Comparison of ENCODE assay signal across 17 mouse cellular contexts in the genomic region with DNA sequence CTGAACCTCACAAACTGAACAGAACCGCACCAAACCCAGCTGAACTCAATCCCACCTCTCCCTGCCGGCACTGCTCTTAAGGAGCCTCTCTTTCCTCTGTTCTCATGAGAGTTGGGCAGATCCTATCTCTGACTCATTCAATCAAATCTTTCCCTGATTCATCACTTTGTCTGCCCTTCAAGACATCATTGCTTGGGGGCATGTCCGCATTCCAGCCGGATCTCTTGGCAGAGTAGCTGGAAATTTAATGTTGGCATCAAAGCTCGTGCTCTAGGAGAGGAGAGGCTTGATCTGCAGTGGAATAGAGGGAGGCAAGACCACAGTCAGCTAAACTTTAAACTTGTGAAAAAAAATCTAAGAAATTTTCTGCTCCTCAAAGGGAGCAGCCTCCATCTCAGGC.
"Had no signal": no experiment of that assay in that cellular context is flagged by ENCODE, and none has a peak within 500 bp of the region (broad histone marks: within the 10 kb centered on the region; RNA-seq: fewer than 3 reads in every experiment).

No protein-coding gene starts in this region.

- ATAC-seq: forebrain, embryonic 13.5 days; forebrain, embryonic 14.5 days; forebrain, embryonic 15.5 days; forebrain, embryonic 16.5 days; forebrain, postnatal 0 days had no signal

- DNase-seq: cerebellum, postnatal 10 days; cerebellum, postnatal 14 days; cerebellum, postnatal 25 days; cerebellum, postnatal 36 days; embryo, embryonic 11 days; forebrain, postnatal 0 days; gastrocnemius, adult 2 months; gastrocnemius, postnatal 10 days; gastrocnemius, postnatal 14 days; gastrocnemius, postnatal 25 days; gastrocnemius, postnatal 36 days; heart, adult 18-20 months; heart, adult 2 months had no signal
